In genomic region chr2:125233537-125233936, GRCm38 (mm10) we compare ENCODE assay signal across 18 mouse cellular contexts.
"Had no signal": no experiment of that assay in that cellular context is flagged by ENCODE, and none has a peak within 500 bp of the region (broad histone marks: within the 10 kb centered on the region; RNA-seq: fewer than 3 reads in every experiment).

No protein-coding gene starts in this region.

- H3K4me2 ChIP-seq: lung, embryonic 14.5 days; midbrain, embryonic 13.5 days; neural tube, embryonic 13.5 days; neural tube, embryonic 15.5 days had no signal

- H3K36me3 ChIP-seq: midbrain, embryonic 10.5 days; midbrain, embryonic 13.5 days; neural tube, embryonic 13.5 days; neural tube, embryonic 15.5 days had no signal

- DNase-seq: liver, postnatal 0 days; lung, embryonic 14.5 days; lung, postnatal 10 days; lung, postnatal 4 days; retina, postnatal 1 day; right cerebral cortex, adult 18-20 months; right cerebral cortex, postnatal 25 days; right cerebral cortex, postnatal 4 days; spleen, adult 18-20 months; thymus, adult 18-20 months; thymus, postnatal 14 days; thymus, postnatal 36 days had no signal

- H3K27me3 ChIP-seq: midbrain, embryonic 13.5 days; neural tube, embryonic 13.5 days; neural tube, embryonic 15.5 days had no signal

- H3K9ac ChIP-seq: liver, postnatal 0 days; lung, embryonic 14.5 days; midbrain, embryonic 13.5 days; neural tube, embryonic 13.5 days; neural tube, embryonic 15.5 days had no signal

- H3K27ac ChIP-seq: midbrain, embryonic 10.5 days; midbrain, embryonic 13.5 days; neural tube, embryonic 13.5 days; neural tube, embryonic 15.5 days had no signal

- ATAC-seq: liver, postnatal 0 days; midbrain, embryonic 13.5 days; midbrain, embryonic 16.5 days had no signal

- H3K9me3 ChIP-seq: midbrain, embryonic 10.5 days; midbrain, embryonic 13.5 days; neural tube, embryonic 13.5 days; neural tube, embryonic 15.5 days had no signal

- H3K4me1 ChIP-seq: midbrain, embryonic 10.5 days; midbrain, embryonic 13.5 days; neural tube, embryonic 13.5 days; neural tube, embryonic 15.5 days had no signal

- H3K4me3 ChIP-seq: midbrain, embryonic 10.5 days; midbrain, embryonic 13.5 days; myocyte; neural tube, embryonic 13.5 days; neural tube, embryonic 15.5 days had no signal
